Mouse (Mus musculus) brain, embryonic 14.5 days (tissue): ENCODE data around the gene Lgr4.

ENCODE experiments used
- CTCF ChIP-seq: fragments of 200-500 bp; IDR thresholded peaks from 2 replicates; pipeline ENCODE4 v1.5.1; 2012; ENCODE audit warnings: inconsistent platforms, mild to moderate bottlenecking, moderate library complexity, borderline replicate concordance; ENCODE audit not compliant: insufficient read depth, insufficient read length; ENCODE audit errors: extremely low read depth
- POLR2A ChIP-seq: fragments of 200-500 bp; IDR thresholded peaks from 2 replicates; pipeline ENCODE4 v1.6.1; 2012; ENCODE audit warnings: mild to moderate bottlenecking, inconsistent platforms, borderline replicate concordance; ENCODE audit not compliant: poor library complexity, insufficient read depth, insufficient read length, severe bottlenecking; ENCODE audit errors: extremely low read depth

- TF ChIP-seq CTCF, result no peak
- TF ChIP-seq POLR2A, result no peak
These were observed 54.9 kb downstream of the Lgr4 start for GRCm38 (mm10) chr2:109972310-109972709.
